Mouse (Mus musculus) R1 (cell line): ENCODE results near the gene Rpl4.

Experiments
- DNase-seq: peaks from one replicate; pipeline ENCODE4 v3.0.0-alpha.2; 2018; ENCODE audit warnings: low read depth, low spot score

Rpl4 gene

GRCm38 (mm10) chr9:64198068-64198762, 25.0 kb downstream of the Rpl4 start:
- peak; percentile 67 for DNase-seq

- peak; percentile 95 for DNase-seq
Measured at GRCm38 (mm10) chr9:64198763-64199418, 25.7 kb downstream of the Rpl4 start.

- DNase-seq, result peak; percentile 87
Measured at GRCm38 (mm10) chr9:64199897-64200296, 26.7 kb downstream of the Rpl4 start.

- DNase-seq, result no peak
Measured at GRCm38 (mm10) chr9:64202331-64202730, 29.2 kb downstream of the Rpl4 start.

- DNase-seq, result peak; percentile 9
Measured at GRCm38 (mm10) chr9:64202866-64203265, 29.7 kb downstream of the Rpl4 start.

- no peak for DNase-seq
Measured at GRCm38 (mm10) chr9:64207509-64208084, 34.4 kb downstream of the Rpl4 start.

- peak; percentile 36 for DNase-seq
Measured at GRCm38 (mm10) chr9:64214452-64214851, 41.3 kb downstream of the Rpl4 start.

GRCm38 (mm10) chr9:64216090-64216489, 42.9 kb downstream of the Rpl4 start:
- no peak for DNase-seq

- DNase-seq, result no peak
Measured at GRCm38 (mm10) chr9:64216641-64217040, 43.5 kb downstream of the Rpl4 start.

- DNase-seq, result no peak
Measured at GRCm38 (mm10) chr9:64217887-64218286, 44.7 kb downstream of the Rpl4 start.

GRCm38 (mm10) chr9:64219305-64219704, 46.1 kb downstream of the Rpl4 start:
- DNase-seq, result no peak

GRCm38 (mm10) chr9:64219772-64220420, 46.7 kb downstream of the Rpl4 start:
- peak; percentile 73 for DNase-seq

- DNase-seq, result peak; percentile 41
Measured at GRCm38 (mm10) chr9:64220603-64221002, 47.4 kb downstream of the Rpl4 start.

GRCm38 (mm10) chr9:64221480-64221879, 48.3 kb downstream of the Rpl4 start:
- no peak for DNase-seq

GRCm38 (mm10) chr9:64222098-64222497, 48.9 kb downstream of the Rpl4 start:
- DNase-seq, result no peak

GRCm38 (mm10) chr9:64225805-64226204, 52.6 kb downstream of the Rpl4 start:
- no peak for DNase-seq

GRCm38 (mm10) chr9:64227736-64228135, 54.6 kb downstream of the Rpl4 start:
- peak; percentile 50 for DNase-seq
